Mouse (Mus musculus) C2C12 (cell line): Measurements from ENCODE around the gene Lamp5.

Source experiments
- CTCF ChIP-seq: IDR thresholded peaks from one replicate; pipeline ENCODE4 v1.5.1; 2011; ENCODE audit not compliant: control insufficient read depth, insufficient read depth, insufficient read length
- FOSL1 ChIP-seq: IDR thresholded peaks from one replicate; pipeline ENCODE4 v1.8.0; 2011; ENCODE audit warnings: mild to moderate bottlenecking, low read length; ENCODE audit not compliant: poor library complexity, insufficient read depth, severe bottlenecking
- MAX ChIP-seq: IDR thresholded peaks from one replicate; pipeline ENCODE4 v1.6.1; 2011; ENCODE audit warnings: mild to moderate bottlenecking, control low read depth
- MYOG ChIP-seq: IDR thresholded peaks from one replicate; pipeline ENCODE4 v1.6.1; 2011; ENCODE audit not compliant: control insufficient read depth, insufficient read length; ENCODE audit errors: extremely low read depth

DNA sequence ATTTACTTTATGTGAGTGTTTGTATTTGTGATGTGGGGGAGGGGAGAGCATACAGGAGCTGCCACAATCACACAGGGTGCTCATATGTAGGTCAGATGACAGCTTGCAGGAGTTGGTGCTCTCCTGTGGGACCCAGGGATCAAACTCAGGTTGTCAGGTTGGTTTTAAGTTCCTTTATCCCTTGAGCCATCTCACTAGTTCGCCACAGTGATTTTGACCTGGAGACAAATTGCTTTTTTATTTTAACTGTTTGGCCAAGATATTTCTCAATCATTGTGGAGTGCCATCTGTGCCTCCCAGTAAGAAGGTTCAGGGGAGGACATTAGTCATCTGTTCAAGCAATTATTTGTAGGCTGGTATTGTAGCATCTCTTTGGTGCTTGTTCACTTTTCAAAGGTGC is 48.2 kb upstream of the Lamp5 start:
- TF ChIP-seq FOSL1 (no peak), CTCF (no peak), MAX (no peak), MYOG (no peak)
